Mouse (Mus musculus) spleen, adult 2 months (tissue): ENCODE data around the gene Pfkfb2. TPM values are rescaled to one million over a fixed set of nuclear protein-coding genes. Genes with fewer than 3 reads are reported as not detected.
"Not testable (repeated sequence)": the region's sequence is repeated elsewhere in the genome, so short reads cannot be mapped to it uniquely, and the experiment has no call there.

Experiments
- DNase-seq, 2 experiments: peaks; one replicate each; pipeline versions ENCODE4 v3.0.0 to v3.0.0-alpha.2; 2012 to 2021; ENCODE audit warnings: low spot score in 2 of 2, low read depth in 1 of 2
- H3K27ac ChIP-seq: fragments of 200-500 bp; 2 replicates; pipeline ENCODE4 v1.5.1; 2012; ENCODE audit warnings: low read length, inconsistent platforms; ENCODE audit not compliant: insufficient read depth
- H3K27me3 ChIP-seq: fragments of 200-500 bp; 2 replicates; pipeline ENCODE4 v1.6.1; 2012; ENCODE audit warnings: mild to moderate bottlenecking, moderate library complexity, low read length, inconsistent platforms; ENCODE audit not compliant: control insufficient read depth, insufficient read depth
- H3K36me3 ChIP-seq: fragments of 200-500 bp; 2 replicates; pipeline ENCODE4 v1.6.1; 2012; ENCODE audit warnings: mild to moderate bottlenecking, low read length, inconsistent platforms; ENCODE audit not compliant: control insufficient read depth, insufficient read depth
- H3K4me1 ChIP-seq: fragments of 200-500 bp; 2 replicates; pipeline ENCODE4 v1.6.1; 2011; ENCODE audit warnings: inconsistent platforms; ENCODE audit not compliant: control insufficient read depth, insufficient read depth, insufficient read length
- H3K4me3 ChIP-seq: fragments of 200-500 bp; 2 replicates; pipeline ENCODE4 v1.5.1; 2011; ENCODE audit warnings: mild to moderate bottlenecking, inconsistent platforms; ENCODE audit not compliant: insufficient read depth, insufficient read length; ENCODE audit errors: extremely low read depth
- CTCF ChIP-seq: fragments of 200-500 bp; IDR thresholded peaks from 2 replicates; pipeline ENCODE4 v1.5.1; 2011; ENCODE audit warnings: mild to moderate bottlenecking, inconsistent platforms; ENCODE audit not compliant: insufficient read depth, insufficient read length, insufficient replicate concordance; ENCODE audit errors: extremely low read depth
- POLR2A ChIP-seq: fragments of 200-500 bp; IDR thresholded peaks from 2 replicates; pipeline ENCODE4 v1.6.1; 2011; ENCODE audit warnings: low read depth, low read length, inconsistent platforms
- WGBS: fragments of 180-500 bp; shearing (Covaris S2); methylation state at CpG from one replicate; pipeline ENCODE4 v1.1.7; 2018; 5-methylcytosine and 5-hydroxymethylcytosine counted together
- polyA plus RNA-seq: library from polyadenylated mRNA; depleted of rRNA; stranded (reverse); fragments of >200 nt; gene quantifications from 2 replicates; pipeline ENCODE4 v1.2.3, GENCODE M21; 2012

Pfkfb2 gene
- polyA plus RNA-seq, 1 experiment: 5.3 TPM

DNA sequence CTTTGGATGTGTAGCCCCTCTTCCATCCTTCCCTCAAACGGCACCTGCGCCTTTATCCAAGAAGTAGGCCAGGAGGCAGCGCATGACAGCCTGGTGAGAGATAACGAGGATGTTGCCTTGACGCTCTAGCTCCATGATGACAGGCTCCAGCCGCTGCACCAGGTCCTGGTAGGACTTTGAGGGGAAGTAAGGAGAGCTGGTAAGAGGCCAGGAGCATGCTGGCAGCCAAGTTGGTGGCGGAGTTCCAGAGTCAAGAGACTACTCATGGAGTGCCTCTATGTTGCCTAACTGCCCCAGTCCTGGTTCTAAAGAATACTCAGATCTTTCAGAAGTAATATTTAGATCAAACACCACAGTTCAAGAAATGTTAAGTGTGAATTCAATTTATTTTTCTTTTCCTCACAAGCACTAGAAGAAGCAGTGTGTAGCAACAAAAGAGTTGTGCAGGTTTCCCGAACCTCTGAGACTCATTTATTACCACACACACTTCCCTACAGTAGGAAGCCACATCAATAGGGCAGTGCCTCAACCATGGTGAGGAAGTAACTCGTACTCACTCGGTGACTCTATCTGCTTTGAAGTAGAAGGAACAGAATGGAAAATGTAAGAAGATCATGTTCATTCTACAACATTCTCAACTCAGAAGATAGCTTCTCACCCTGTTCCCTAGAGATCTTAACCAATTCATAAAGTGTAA is 29.0 kb downstream of the Pfkfb2 start:
- 74% methylated on average over 10 of the region's 10 CpGs for WGBS
- no peaks in the 10 kb centered on the region for H3K4me1 ChIP-seq
- peaks cover 28% of the 10 kb centered on the region for H3K36me3 ChIP-seq
- H3K27me3 ChIP-seq: no peaks in the 10 kb centered on the region
- no peak overlapping the region for H3K4me3 ChIP-seq
- no peak for DNase-seq
- no peak for TF ChIP-seq CTCF
- TF ChIP-seq POLR2A: no peak
- H3K27ac ChIP-seq: no peak overlapping the region

DNA sequence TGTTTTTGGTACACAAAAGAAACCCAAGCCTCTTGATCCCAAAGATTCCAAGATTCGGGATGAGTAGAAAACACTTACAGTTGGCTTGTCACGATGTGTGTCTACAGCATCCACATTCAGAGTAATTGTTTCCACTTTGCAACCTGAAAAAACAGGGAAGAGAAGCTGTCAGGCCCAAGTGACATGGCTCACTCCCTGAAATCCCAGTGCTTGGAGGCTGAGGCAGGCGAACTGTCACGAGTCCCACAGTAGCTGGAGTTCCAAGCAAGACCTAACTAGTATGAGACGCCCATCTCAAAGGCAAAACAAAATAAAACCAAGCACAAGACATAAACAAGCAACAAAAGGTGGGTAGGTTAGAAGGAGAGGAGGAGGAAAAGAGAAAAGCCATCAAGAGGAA is 30.5 kb downstream of the Pfkfb2 start:
- H3K27me3 ChIP-seq: no peaks in the 10 kb centered on the region
- H3K4me3 ChIP-seq: no peak overlapping the region
- no peak for TF ChIP-seq CTCF
- TF ChIP-seq POLR2A: no peak
- peaks cover 26% of the 10 kb centered on the region for H3K36me3 ChIP-seq
- no peak for DNase-seq
- H3K4me1 ChIP-seq: no peaks in the 10 kb centered on the region
- H3K27ac ChIP-seq: no peak overlapping the region
- WGBS: 93% methylated on average over 5 of the region's 5 CpGs

DNA sequence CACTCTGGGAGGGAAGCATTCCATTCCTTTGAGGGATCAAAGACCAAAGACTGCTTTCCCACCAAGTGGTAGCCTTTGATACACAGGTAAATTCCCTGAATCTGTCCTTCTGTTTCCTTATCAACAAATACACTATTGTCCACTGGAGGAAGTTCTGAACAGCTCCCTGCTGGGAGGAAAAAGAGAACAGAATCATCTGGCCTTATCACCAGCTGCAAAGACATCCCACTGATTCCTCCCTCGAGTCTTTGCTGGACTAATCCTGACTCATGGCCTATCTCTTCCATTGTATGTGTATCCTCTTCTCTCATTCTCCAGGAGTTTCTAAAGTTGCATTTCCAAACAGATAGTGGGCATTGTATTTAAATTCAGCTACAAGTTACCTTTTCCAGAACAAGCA is 45.1 kb downstream of the Pfkfb2 start:
- WGBS: 58% methylated on average over 1 of the region's 1 CpGs
- no peak for DNase-seq
- H3K36me3 ChIP-seq: no peaks in the 10 kb centered on the region
- no peak overlapping the region for H3K4me3 ChIP-seq
- TF ChIP-seq CTCF (no peak), POLR2A (no peak)
- no peaks in the 10 kb centered on the region for H3K27me3 ChIP-seq
- H3K4me1 ChIP-seq: no peaks in the 10 kb centered on the region
- H3K27ac ChIP-seq: no peak overlapping the region

DNA sequence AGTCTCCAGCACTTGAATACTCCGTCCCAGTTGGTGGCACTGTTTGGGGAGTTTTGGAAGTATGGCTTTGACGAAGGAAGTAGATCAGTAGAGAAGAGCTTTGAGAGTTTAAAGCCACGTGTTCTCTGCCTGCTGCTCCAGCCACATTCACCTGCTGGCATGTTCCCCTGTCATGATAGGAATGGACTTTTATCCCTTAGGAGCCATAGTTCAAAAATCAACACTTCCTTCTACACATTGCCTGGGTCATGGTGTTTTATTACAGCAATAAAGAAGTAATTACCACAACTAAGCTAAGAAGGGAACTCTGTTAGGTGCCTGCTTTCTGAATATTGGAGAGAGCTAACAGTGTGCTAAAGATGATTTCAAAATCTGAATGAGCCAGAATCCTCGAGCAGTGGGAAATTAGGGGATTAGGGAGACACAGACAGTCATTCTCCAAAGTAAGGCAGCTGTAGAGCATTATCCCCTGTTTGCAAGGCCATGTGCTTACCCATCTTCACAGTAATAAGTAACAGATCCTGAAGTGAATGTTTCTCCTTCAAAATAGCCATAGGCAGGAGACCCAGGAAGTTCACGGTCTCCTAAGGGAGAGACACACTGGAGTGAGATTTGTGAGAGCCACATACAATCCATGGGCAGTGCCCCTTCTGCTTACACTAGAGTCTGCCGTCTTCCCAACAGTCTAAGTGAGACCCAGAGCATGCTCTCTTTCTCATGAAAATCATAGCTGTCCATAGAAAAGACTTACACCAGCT is 47.2 kb downstream of the Pfkfb2 start:
- 87% methylated on average over 6 of the region's 6 CpGs for WGBS
- Histone ChIP-seq H3K4me3 (no peak overlapping the region), H3K4me1 (no peaks in the 10 kb centered on the region), H3K27ac (no peak overlapping the region), H3K27me3 (no peaks in the 10 kb centered on the region), H3K36me3 (no peaks in the 10 kb centered on the region)
- TF ChIP-seq CTCF: no peak
- TF ChIP-seq POLR2A: no peak
- no peak for DNase-seq

DNA sequence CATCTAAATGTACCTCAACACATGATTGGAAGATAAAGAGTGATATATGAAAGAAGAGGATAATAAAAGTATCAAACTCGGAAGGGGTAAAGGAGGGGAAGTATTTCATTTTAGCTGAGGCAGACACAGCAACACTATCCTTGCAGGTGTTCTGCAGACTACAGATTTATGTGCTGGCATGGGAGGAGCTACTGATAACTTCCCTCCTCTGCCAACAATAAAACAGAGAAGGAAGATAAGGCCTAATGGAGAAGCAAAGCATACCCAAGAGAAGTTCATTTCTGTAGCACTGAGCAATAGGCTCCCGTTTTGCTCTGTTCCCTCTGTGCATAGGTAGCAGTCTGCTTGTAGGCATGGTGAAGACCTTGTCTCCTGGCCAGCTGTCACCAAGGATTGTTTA is 48.0 kb downstream of the Pfkfb2 start:
- H3K36me3 ChIP-seq: no peaks in the 10 kb centered on the region
- H3K4me3 ChIP-seq: no peak overlapping the region
- WGBS: 30% methylated on average over 2 of the region's 2 CpGs
- no peaks in the 10 kb centered on the region for H3K4me1 ChIP-seq
- no peaks in the 10 kb centered on the region for H3K27me3 ChIP-seq
- no peak overlapping the region for H3K27ac ChIP-seq
- no peak for DNase-seq
- TF ChIP-seq POLR2A: no peak
- TF ChIP-seq CTCF: no peak

DNA sequence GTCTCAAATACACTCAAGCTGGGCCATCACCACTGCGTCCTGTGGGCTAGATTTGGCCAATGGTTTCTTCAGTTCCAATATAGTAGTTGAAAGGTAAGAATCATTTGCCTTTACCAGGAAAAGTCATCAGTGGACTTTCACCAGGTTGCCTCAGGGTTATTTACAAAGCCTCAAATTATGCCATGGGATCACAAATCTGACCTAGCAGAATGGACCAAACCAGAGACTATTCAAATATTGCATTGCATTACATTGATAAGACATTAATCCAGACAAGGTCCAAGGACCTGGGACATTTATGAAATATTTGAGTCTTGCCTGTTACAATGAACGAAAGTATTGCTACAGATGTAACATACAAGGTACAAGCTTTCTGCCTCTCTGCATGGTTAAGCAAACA is 50.5 kb downstream of the Pfkfb2 start:
- Histone ChIP-seq H3K4me3 (no peak overlapping the region), H3K4me1 (no peaks in the 10 kb centered on the region), H3K27me3 (no peaks in the 10 kb centered on the region), H3K27ac (no peak overlapping the region), H3K36me3 (no peaks in the 10 kb centered on the region)
- TF ChIP-seq CTCF: no peak
- no peak for TF ChIP-seq POLR2A
- no peak for DNase-seq
- WGBS: 91% methylated on average over 2 of the region's 2 CpGs

DNA sequence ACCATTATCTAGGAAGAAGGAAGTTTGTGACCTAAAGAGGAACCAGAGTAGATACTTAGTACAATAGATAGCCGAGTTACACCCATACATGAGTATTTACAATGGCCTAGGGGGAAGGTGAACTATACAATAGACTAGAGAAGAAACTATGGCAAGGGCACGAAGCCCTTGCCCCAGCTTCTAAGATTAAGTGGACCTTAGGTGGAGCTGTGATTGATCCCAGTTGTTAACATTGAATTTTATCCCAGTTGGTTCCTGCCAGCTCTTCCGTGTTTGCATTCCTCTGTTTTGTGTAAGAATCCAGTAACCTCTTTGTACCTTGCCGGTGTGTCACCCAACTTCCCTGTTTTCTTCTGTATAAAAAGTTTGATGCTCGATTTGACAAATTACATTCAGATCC is 65.5 kb downstream of the Pfkfb2 start:
- H3K4me3 ChIP-seq, H3K36me3 ChIP-seq, DNase-seq, H3K4me1 ChIP-seq, H3K27ac ChIP-seq, H3K27me3 ChIP-seq: not testable (repeated sequence)
- WGBS: 83% methylated on average over 5 of the region's 5 CpGs
